In the genomic region with DNA sequence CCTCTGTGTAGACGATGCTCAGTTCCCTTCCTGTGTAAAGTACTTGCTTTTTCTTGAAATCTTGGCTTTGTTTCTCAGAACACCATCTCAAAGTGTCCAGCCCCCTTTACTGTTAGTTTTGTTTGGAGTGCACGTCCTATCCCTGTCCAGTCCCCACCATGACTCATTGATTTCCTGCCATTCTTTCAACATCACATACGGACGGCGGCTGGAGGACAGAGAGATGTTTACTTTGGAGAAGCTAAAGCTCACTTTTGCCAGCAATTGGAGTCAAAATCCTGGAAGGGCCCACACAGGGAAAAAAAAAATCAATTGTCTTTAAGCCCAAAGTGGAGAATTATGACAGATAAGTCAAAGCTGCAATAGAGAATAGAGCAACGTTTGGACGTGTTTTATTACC, we compare ENCODE assay signal across 10 mouse cellular contexts. TPM values are rescaled to one million over a fixed set of nuclear protein-coding genes. Genes with fewer than 3 reads are reported as not detected.
DNase-seq lines count a peak whose midpoint lies in the region; ATAC-seq lines count a peak whose summit lies in the region.
"Had no signal": no experiment of that assay in that cellular context is flagged by ENCODE, and none has a peak within 500 bp of the region (broad histone marks: within the 10 kb centered on the region; RNA-seq: fewer than 3 reads in every experiment).

No protein-coding gene starts in this region.

- 32% methylated on average over 7 of the region's 7 CpGs for WGBS in liver, embryonic 15.5 days (ENCODE audit: insufficient replicate concordance)

- H3K36me3 ChIP-seq in liver, embryonic 15.5 days (replicated peaks) = no peaks in the 10 kb centered on the region

- H3K27me3 ChIP-seq in liver, embryonic 15.5 days = no peaks in the 10 kb centered on the region

- H3K9me3 ChIP-seq in liver, embryonic 15.5 days (replicated peaks) = no peaks in the 10 kb centered on the region

- peaks cover 6% of the 10 kb centered on the region; the same call in 1 of the 2 replicates for H3K4me1 ChIP-seq in liver, embryonic 15.5 days (replicated peaks)

- peak; percentile 62 for DNase-seq in 3134 (ENCODE audit: extremely low read depth, insufficient read length, low spot score)
- peak; percentile 94 for DNase-seq in adipocyte (ENCODE audit: low spot score)
- peak; percentile 79 to 80 for DNase-seq in heart, postnatal 10 days
- DNase-seq in right cerebral cortex, postnatal 14 days = no peak
- no peak for DNase-seq in layer of hippocampus, adult 11-12 months (ENCODE audit: low spot score)
- no peak for DNase-seq in right cerebral cortex, postnatal 10 days (ENCODE audit: low spot score in 2 of 2)
- DNase-seq in gastrocnemius, postnatal 4 days (ENCODE audit: low spot score in 2 of 2) = no peak

- H3K9ac ChIP-seq in liver, embryonic 15.5 days = no peak overlapping the region

- no peak overlapping the region for H3K4me3 ChIP-seq in liver, embryonic 15.5 days (replicated peaks)

- intact Hi-C loops in heart, postnatal 10 days (cut with DNase I) = no loop called here

- H3K4me2 ChIP-seq in liver, embryonic 15.5 days = no peak overlapping the region; the same call in 1 of the 2 replicates

- peak; percentile 70; the same call in 1 of the 2 replicates for ATAC-seq in liver, embryonic 15.5 days (ENCODE audit: insufficient read depth)

- H3K27ac ChIP-seq in liver, embryonic 15.5 days (replicated peaks) = peak overlapping the region; percentile 53

RNA-seq across cellular contexts. Expression of a gene that starts 51.8 kb away (rescaled TPM):
- not detected for total RNA-seq in heart, postnatal 10 days (2021)
- not detected in 2 replicates for polyA plus RNA-seq in liver, embryonic 15.5 days (2015; fragmentation: Nextera tagmentation; extraction: Ambion mirVana)
- total RNA-seq in gastrocnemius, postnatal 4 days (2021) = not detected
- total RNA-seq: layer of hippocampus, adult 8-10 months had no signal
- polyA plus RNA-seq: small intestine, adult 2 months had no signal

Comparison
In these comparisons a context has a peak if more than half of its experiments do, and no peak if none do; other contexts are left out.
1. DNase-seq: peak in 3134 (single experiment), adipocyte (single experiment) and heart, postnatal 10 days (2 of 2); none in right cerebral cortex, postnatal 14 days (single experiment), layer of hippocampus, adult 11-12 months (single experiment), right cerebral cortex, postnatal 10 days (0 of 2) and gastrocnemius, postnatal 4 days (0 of 2).